8 mouse cellular contexts compared by ENCODE assay signal in the genomic region with DNA sequence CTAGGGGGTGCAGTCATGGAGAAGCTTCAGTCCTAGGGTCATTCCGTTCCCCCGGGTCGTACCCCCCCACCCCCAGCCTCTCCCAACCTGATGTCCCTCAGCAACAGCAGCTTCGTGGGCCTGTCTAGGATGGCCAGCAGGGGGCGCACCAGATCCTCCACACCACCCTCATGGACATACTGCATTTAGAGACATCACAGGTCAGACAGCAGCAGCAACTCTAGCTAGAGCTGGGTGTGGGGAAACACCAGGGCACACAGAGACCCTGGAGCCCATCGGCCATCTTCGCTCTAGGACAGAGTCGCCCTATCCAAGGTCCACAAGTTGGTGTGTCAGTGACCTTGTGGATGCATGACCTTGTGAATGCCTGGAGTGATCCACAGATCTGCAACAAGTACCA. TPM values are rescaled to one million over a fixed set of nuclear protein-coding genes. Genes with fewer than 3 reads are reported as not detected.
A peak's percentile ranks its signal among the peaks of the same experiment; 100 is the strongest.
DNase-seq lines count a peak whose midpoint lies in the region; ATAC-seq and TF ChIP-seq lines count a peak whose summit lies in the region.

No protein-coding gene starts in this region.

- no peaks in the 10 kb centered on the region for H3K79me2 ChIP-seq in C2C12 (ENCODE audit: control insufficient read depth, insufficient read depth)

- H3K9me3 ChIP-seq in heart, embryonic 10.5 days: no peaks in the 10 kb centered on the region
- H3K9me3 ChIP-seq in heart, embryonic 11.5 days (replicated peaks; ENCODE audit: control insufficient read depth, low read length): no peaks in the 10 kb centered on the region
- H3K9me3 ChIP-seq in forebrain, embryonic 14.5 days (replicated peaks; ENCODE audit: control insufficient read depth, low read length): no peaks in the 10 kb centered on the region

- no peak overlapping the region for H3ac ChIP-seq in C2C12 (ENCODE audit: control insufficient read depth, insufficient read length, low read depth)

- no peak overlapping the region; the same call in 1 of the 2 replicates for H3K9ac ChIP-seq in heart, embryonic 11.5 days (ENCODE audit: low read depth, low read length)
- H3K9ac ChIP-seq in forebrain, embryonic 14.5 days (ENCODE audit: low read length): no peak overlapping the region

- no peak overlapping the region for H3K4me2 ChIP-seq in heart, embryonic 11.5 days
- no peak overlapping the region for H3K4me2 ChIP-seq in forebrain, embryonic 14.5 days (ENCODE audit: low read length)

- no peak for TF ChIP-seq POLR2A in bone marrow, adult 2 months (IDR thresholded peaks at IDR 0.05; ENCODE audit: borderline replicate concordance, control insufficient read depth, low read depth, low read length)

- WGBS in heart, embryonic 10.5 days: 27% methylated on average over 8 of the region's 8 CpGs
- WGBS in heart, embryonic 11.5 days (ENCODE audit: insufficient replicate concordance): 25% methylated on average over 8 of the region's 8 CpGs
- 23% methylated on average over 8 of the region's 8 CpGs for WGBS in bone marrow, adult 2 months
- WGBS in forebrain, embryonic 14.5 days: 47% methylated on average over 8 of the region's 8 CpGs

- H3K27ac ChIP-seq in heart, embryonic 10.5 days: peak overlapping the region; percentile 60
- H3K27ac ChIP-seq in heart, embryonic 11.5 days (ENCODE audit: low read depth, low read length): no peak overlapping the region
- H3K27ac ChIP-seq in bone marrow, adult 2 months (ENCODE audit: control insufficient read depth, insufficient read depth, low read depth, low read length, poor library complexity): no peak overlapping the region
- H3K27ac ChIP-seq in forebrain, embryonic 14.5 days (ENCODE audit: low read depth, low read length): no peak overlapping the region

- no peak for ATAC-seq in heart, embryonic 11.5 days (replicated peaks; ENCODE audit: insufficient number of reproducible peaks, low FRiP score, low TSS enrichment)
- ATAC-seq in forebrain, embryonic 14.5 days: peak; percentile 24

- peaks cover 34% of the 10 kb centered on the region for H3K36me3 ChIP-seq in heart, embryonic 10.5 days
- peaks cover 9% of the 10 kb centered on the region for H3K36me3 ChIP-seq in heart, embryonic 11.5 days (ENCODE audit: control insufficient read depth, insufficient read depth, low read length)
- H3K36me3 ChIP-seq in C2C12 (ENCODE audit: control insufficient read depth, insufficient read depth): peaks cover 10% of the 10 kb centered on the region
- peaks cover 34% of the 10 kb centered on the region for H3K36me3 ChIP-seq in forebrain, embryonic 14.5 days (ENCODE audit: control insufficient read depth, insufficient read depth, low read length)

- peak; percentile 78 for TF ChIP-seq CTCF in C2C12 (IDR thresholded peaks at IDR 0.05; ENCODE audit: control insufficient read depth, insufficient read depth, insufficient read length)
- TF ChIP-seq CTCF in bone marrow, adult 2 months (IDR thresholded peaks at IDR 0.05; ENCODE audit: control insufficient read depth, insufficient read depth, low read length): peak; percentile 89

- peak; percentile 89 for DNase-seq in heart, embryonic 10.5 days (ENCODE audit: low spot score)
- DNase-seq in forebrain, embryonic 14.5 days (ENCODE audit: low spot score): peak; percentile 42
- DNase-seq in kidney, adult 9 months: peak; percentile 65
- peak; percentile 76 for DNase-seq in lung, postnatal 14 days
- peak; percentile 63 to 87 for DNase-seq in spleen, postnatal 4 days (ENCODE audit: low spot score in 2 of 2)

- no peaks in the 10 kb centered on the region for H3K79me3 ChIP-seq in C2C12 (ENCODE audit: low read depth)

- H3K27me3 ChIP-seq in heart, embryonic 10.5 days (ENCODE audit: insufficient read depth, poor library complexity, severe bottlenecking): peaks cover 6% of the 10 kb centered on the region; the same call in 1 of the 2 replicates
- no peaks in the 10 kb centered on the region for H3K27me3 ChIP-seq in heart, embryonic 11.5 days (ENCODE audit: control insufficient read depth, insufficient read depth, low read length)
- H3K27me3 ChIP-seq in C2C12 (ENCODE audit: control insufficient read depth, insufficient read depth, insufficient read length): no peaks in the 10 kb centered on the region
- no peaks in the 10 kb centered on the region for H3K27me3 ChIP-seq in forebrain, embryonic 14.5 days (replicated peaks; ENCODE audit: control insufficient read depth, insufficient read depth, low read length)

- peak overlapping the region; percentile 43; the same call in 1 of the 2 replicates for H3K4me3 ChIP-seq in heart, embryonic 10.5 days
- H3K4me3 ChIP-seq in heart, embryonic 11.5 days (ENCODE audit: low read depth, low read length): no peak overlapping the region
- H3K4me3 ChIP-seq in C2C12 (ENCODE audit: insufficient read depth, poor library complexity, severe bottlenecking): no peak overlapping the region
- no peak overlapping the region for H3K4me3 ChIP-seq in bone marrow, adult 2 months (replicated peaks; ENCODE audit: control insufficient read depth, low read depth, low read length)
- no peak overlapping the region for H3K4me3 ChIP-seq in forebrain, embryonic 14.5 days (ENCODE audit: low read depth, low read length)

- H3K4me1 ChIP-seq in heart, embryonic 10.5 days: peaks cover 37% of the 10 kb centered on the region
- H3K4me1 ChIP-seq in heart, embryonic 11.5 days (ENCODE audit: control insufficient read depth, insufficient read depth, low read length): peaks cover 15% of the 10 kb centered on the region
- no peaks in the 10 kb centered on the region for H3K4me1 ChIP-seq in bone marrow, adult 2 months (ENCODE audit: control insufficient read depth, insufficient read depth, low read length)
- H3K4me1 ChIP-seq in forebrain, embryonic 14.5 days (ENCODE audit: control insufficient read depth, insufficient read depth, low read length): no peaks in the 10 kb centered on the region

TF ChIP-seq in C2C12, 6 proteins besides CTCF, POLR2A, EP300 and RAD21:
- TF ChIP-seq MYOG (IDR thresholded peaks at IDR 0.05; ENCODE audit: control insufficient read depth, extremely low read depth, insufficient read length) (no peak), CEBPB (IDR thresholded peaks at IDR 0.05; ENCODE audit: low read depth) (no peak), MYOD1 (IDR thresholded peaks at IDR 0.05; ENCODE audit: control insufficient read depth, insufficient read length, low read depth) (no peak), MAX (IDR thresholded peaks at IDR 0.05) (no peak), USF1 (IDR thresholded peaks at IDR 0.05; ENCODE audit: low read depth) (no peak), FOSL1 (IDR thresholded peaks at IDR 0.05; ENCODE audit: insufficient read depth, low read length, poor library complexity, severe bottlenecking) (no peak)

RNA-seq across cellular contexts. Expression of a gene that starts 15.4 kb away (rescaled TPM):
- 0.34 and 0.55 TPM in 2 replicates for polyA plus RNA-seq in heart, embryonic 10.5 days (2016; fragmentation: Nextera tagmentation; extraction: Ambion mirVana)
- polyA plus RNA-seq in heart, embryonic 11.5 days (2014; fragmentation: Nextera tagmentation; extraction: Ambion mirVana): 0.21 TPM in 1 of 2 replicates, not detected in the other
- 0.14 TPM for polyA plus RNA-seq in C2C12 (2012; fragmentation: generic; extraction: Trizol)
- not detected in 2 replicates for polyA plus RNA-seq in bone marrow, adult 2 months (2011; ENCODE audit: insufficient read depth, insufficient read length, low replicate concordance, missing spikeins)
- polyA plus RNA-seq in forebrain, embryonic 14.5 days (2014; fragmentation: Nextera tagmentation; extraction: Ambion mirVana): 1.1 and 1.8 TPM in 2 replicates

RNA-seq across cellular contexts. Expression of a gene that starts 15.9 kb away (rescaled TPM):
- polyA plus RNA-seq in heart, embryonic 10.5 days (2016; fragmentation: Nextera tagmentation; extraction: Ambion mirVana): 47.5 and 61.4 TPM in 2 replicates
- 35.3 and 38.4 TPM in 2 replicates for polyA plus RNA-seq in heart, embryonic 11.5 days (2014; fragmentation: Nextera tagmentation; extraction: Ambion mirVana)
- polyA plus RNA-seq in C2C12 (2012; fragmentation: generic; extraction: Trizol): 59.2 TPM
- 3.1 and 11.2 TPM in 2 replicates for polyA plus RNA-seq in bone marrow, adult 2 months (2011; ENCODE audit: insufficient read depth, insufficient read length, low replicate concordance, missing spikeins)
- 15.3 and 17.2 TPM in 2 replicates for polyA plus RNA-seq in forebrain, embryonic 14.5 days (2014; fragmentation: Nextera tagmentation; extraction: Ambion mirVana)

RNA-seq across cellular contexts. Expression of a gene that starts 17.2 kb away (rescaled TPM):
- 11.8 and 13.4 TPM in 2 replicates for polyA plus RNA-seq in heart, embryonic 10.5 days (2016; fragmentation: Nextera tagmentation; extraction: Ambion mirVana)
- polyA plus RNA-seq in heart, embryonic 11.5 days (2014; fragmentation: Nextera tagmentation; extraction: Ambion mirVana): 16.0 and 18.8 TPM in 2 replicates
- 29.2 TPM for polyA plus RNA-seq in C2C12 (2012; fragmentation: generic; extraction: Trizol)
- 8.1 and 13.5 TPM in 2 replicates for polyA plus RNA-seq in bone marrow, adult 2 months (2011; ENCODE audit: insufficient read depth, insufficient read length, low replicate concordance, missing spikeins)
- polyA plus RNA-seq in forebrain, embryonic 14.5 days (2014; fragmentation: Nextera tagmentation; extraction: Ambion mirVana): 54.2 and 56.5 TPM in 2 replicates

RNA-seq across cellular contexts. Expression of a gene that starts 23.9 kb away (rescaled TPM):
- polyA plus RNA-seq in heart, embryonic 10.5 days (2016; fragmentation: Nextera tagmentation; extraction: Ambion mirVana): 63.8 and 66.3 TPM in 2 replicates
- polyA plus RNA-seq in heart, embryonic 11.5 days (2014; fragmentation: Nextera tagmentation; extraction: Ambion mirVana): 63.0 and 64.3 TPM in 2 replicates
- polyA plus RNA-seq in C2C12 (2012; fragmentation: generic; extraction: Trizol): 63.0 TPM
- polyA plus RNA-seq in bone marrow, adult 2 months (2011; ENCODE audit: insufficient read depth, insufficient read length, low replicate concordance, missing spikeins): 18.7 and 23.9 TPM in 2 replicates
- polyA plus RNA-seq in forebrain, embryonic 14.5 days (2014; fragmentation: Nextera tagmentation; extraction: Ambion mirVana): 67.1 and 68.4 TPM in 2 replicates

RNA-seq across cellular contexts. Expression of a gene that starts 24.6 kb away (rescaled TPM):
- 24.4 and 27.0 TPM in 2 replicates for polyA plus RNA-seq in heart, embryonic 10.5 days (2016; fragmentation: Nextera tagmentation; extraction: Ambion mirVana)
- 14.2 and 14.8 TPM in 2 replicates for polyA plus RNA-seq in heart, embryonic 11.5 days (2014; fragmentation: Nextera tagmentation; extraction: Ambion mirVana)
- 12.1 TPM for polyA plus RNA-seq in C2C12 (2012; fragmentation: generic; extraction: Trizol)
- polyA plus RNA-seq in bone marrow, adult 2 months (2011; ENCODE audit: insufficient read depth, insufficient read length, low replicate concordance, missing spikeins): 6.2 and 13.5 TPM in 2 replicates
- polyA plus RNA-seq in forebrain, embryonic 14.5 days (2014; fragmentation: Nextera tagmentation; extraction: Ambion mirVana): 10.6 and 11.6 TPM in 2 replicates
